Mouse (Mus musculus) forebrain, embryonic 12.5 days (tissue): ENCODE results near the gene Hba-a2. TPM values are rescaled to one million over a fixed set of nuclear protein-coding genes. Genes with fewer than 3 reads are reported as not detected.

Experiments
- ATAC-seq: fragments of 200-750 bp; cut with Nextera tagmentation; 2 replicates; pipeline ENCODE4 v1.8.0; 2017; ENCODE audit warnings: moderate TSS enrichment; ENCODE audit not compliant: low FRiP score
- H3K27ac ChIP-seq: fragments of 300-500 bp; sonication (generic); 2 replicates; pipeline ENCODE4 v1.5.1; 2016; ENCODE audit warnings: mild to moderate bottlenecking
- H3K27me3 ChIP-seq: fragments of 300-500 bp; sonication (generic); 2 replicates; pipeline ENCODE4 v1.6.1; 2016; ENCODE audit warnings: mild to moderate bottlenecking
- H3K36me3 ChIP-seq: fragments of 300-500 bp; sonication (generic); replicated peaks from 2 replicates; pipeline ENCODE4 v1.6.1; 2016; ENCODE audit warnings: mild to moderate bottlenecking
- H3K4me1 ChIP-seq: fragments of 300-500 bp; sonication (generic); 2 replicates; pipeline ENCODE4 v1.6.1; 2016
- H3K4me2 ChIP-seq: fragments of 300-500 bp; sonication (generic); 2 replicates; pipeline ENCODE4 v1.6.1; 2016; ENCODE audit warnings: mild to moderate bottlenecking, moderate library complexity
- H3K4me3 ChIP-seq: fragments of 300-500 bp; sonication (generic); replicated peaks from 2 replicates; pipeline ENCODE4 v1.5.1; 2016; ENCODE audit warnings: mild to moderate bottlenecking
- H3K9ac ChIP-seq: fragments of 300-500 bp; sonication (generic); 2 replicates; pipeline ENCODE4 v1.6.1; 2016; ENCODE audit warnings: mild to moderate bottlenecking
- H3K9me3 ChIP-seq: fragments of 300-500 bp; sonication (generic); 2 replicates; pipeline ENCODE4 v1.6.1; 2016
- WGBS: fragments of 180-500 bp; shearing (Covaris S2); methylation state at CpG from one replicate; pipeline ENCODE4 v1.1.7; 2016; 5-methylcytosine and 5-hydroxymethylcytosine counted together
- polyA plus RNA-seq: library from polyadenylated mRNA; unstranded; fragments of >200 nt; fragmentation: Nextera tagmentation; extraction: Ambion mirVana; gene quantifications from 2 replicates; pipeline ENCODE4 v1.2.1, GENCODE M21; 2016

The Hba-a2 gene
- polyA plus RNA-seq, 1 experiment from 2014 or later = 6,486 TPM

DNA sequence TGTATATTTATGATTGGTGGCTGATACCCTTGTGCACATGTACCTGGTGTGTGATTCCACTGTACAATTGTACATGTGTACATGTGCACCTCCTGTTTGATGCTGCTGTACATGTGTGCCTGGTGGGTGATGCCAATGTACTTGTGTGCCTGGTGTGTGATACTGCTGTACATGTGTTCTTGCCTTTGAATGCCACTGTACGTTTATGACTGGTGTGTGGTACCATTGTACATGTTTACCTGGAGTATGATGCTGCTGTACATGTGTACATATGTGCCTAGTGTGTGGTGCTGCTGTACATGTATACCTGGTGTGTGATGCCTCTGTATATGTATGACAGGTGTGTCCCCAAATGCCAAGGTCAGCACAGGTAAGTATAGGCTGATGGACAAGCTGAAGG, 5.2 kb downstream of the Hba-a2 start:
- H3K4me1 ChIP-seq = no peaks in the 10 kb centered on the region
- H3K27ac ChIP-seq = no peak overlapping the region
- H3K9me3 ChIP-seq = no peaks in the 10 kb centered on the region
- ATAC-seq = no peak
- H3K4me3 ChIP-seq = no peak overlapping the region
- peaks cover 18% of the 10 kb centered on the region for H3K27me3 ChIP-seq
- H3K9ac ChIP-seq = no peak overlapping the region
- WGBS = 77% methylated on average over 1 of the region's 1 CpGs
- H3K36me3 ChIP-seq = no peaks in the 10 kb centered on the region
- H3K4me2 ChIP-seq = no peak overlapping the region

GRCm38 (mm10) chr11:32302824-32303419, 6.6 kb downstream of the Hba-a2 start:
- no peaks in the 10 kb centered on the region for H3K9me3 ChIP-seq
- H3K9ac ChIP-seq = no peak overlapping the region
- WGBS = 43% methylated on average over 2 of the region's 2 CpGs
- H3K4me1 ChIP-seq = no peaks in the 10 kb centered on the region
- no peak for ATAC-seq
- H3K27me3 ChIP-seq = peaks cover 18% of the 10 kb centered on the region
- H3K4me3 ChIP-seq = no peak overlapping the region
- no peak overlapping the region for H3K27ac ChIP-seq
- H3K36me3 ChIP-seq = no peaks in the 10 kb centered on the region
- H3K4me2 ChIP-seq = no peak overlapping the region

DNA sequence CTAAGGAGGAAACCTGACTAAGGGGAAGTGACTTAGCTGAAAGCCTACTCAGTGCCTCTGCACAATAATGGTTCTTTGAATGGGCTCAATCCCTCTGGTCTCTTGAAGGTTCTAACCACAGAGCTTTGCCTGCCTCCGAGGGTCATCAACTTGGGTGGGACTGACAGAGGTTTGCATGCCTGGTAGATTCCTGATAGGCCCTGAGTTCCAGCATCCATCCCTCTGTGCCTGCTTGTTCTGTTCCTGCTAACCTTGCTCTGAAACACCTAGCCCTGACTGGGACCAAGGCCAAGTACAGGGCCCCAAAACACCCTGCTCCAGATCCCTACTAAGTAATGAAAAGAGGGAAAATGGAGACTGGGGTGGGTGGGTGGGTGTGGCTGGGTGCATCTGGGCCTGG, 7.2 kb downstream of the Hba-a2 start:
- Histone ChIP-seq H3K9me3 (no peaks in the 10 kb centered on the region), H3K9ac (no peak overlapping the region), H3K27me3 (peaks cover 18% of the 10 kb centered on the region), H3K4me2 (no peak overlapping the region), H3K4me3 (no peak overlapping the region), H3K36me3 (no peaks in the 10 kb centered on the region), H3K4me1 (no peaks in the 10 kb centered on the region), H3K27ac (no peak overlapping the region)
- 94% methylated on average over 1 of the region's 1 CpGs for WGBS
- ATAC-seq = no peak

DNA sequence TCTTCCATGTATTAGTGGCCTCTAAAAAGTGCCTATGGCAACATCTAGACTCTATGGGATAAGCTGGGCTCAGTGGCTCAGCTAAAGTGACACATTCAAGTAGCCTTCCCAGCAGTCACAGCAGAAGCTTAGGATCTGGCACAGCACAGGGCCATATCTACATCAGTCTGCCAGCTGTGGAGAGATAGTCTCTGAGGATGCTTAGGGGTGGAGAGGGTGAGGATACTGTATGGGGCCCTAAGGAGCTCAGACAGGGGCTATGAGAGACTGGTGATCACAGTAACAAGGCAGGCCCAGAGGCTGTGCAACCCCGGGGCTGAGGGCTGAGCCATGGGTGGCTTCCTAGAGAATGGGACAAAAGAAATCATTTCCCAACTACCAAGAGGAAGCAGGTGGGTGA, 10.7 kb downstream of the Hba-a2 start:
- ATAC-seq = no peak
- no peak overlapping the region for H3K4me2 ChIP-seq
- 61% methylated on average over 1 of the region's 1 CpGs for WGBS

GRCm38 (mm10) chr11:32309446-32309845, 13.2 kb downstream of the Hba-a2 start:
- no peak overlapping the region for H3K4me3 ChIP-seq
- no peak overlapping the region for H3K4me2 ChIP-seq
- 45% methylated on average over 4 of the region's 4 CpGs for whole genome bisulfite sequencing
- H3K27me3 ChIP-seq = no peaks in the 10 kb centered on the region
- H3K9ac ChIP-seq = no peak overlapping the region
- 0 out of 2 replicates have a peak, but pooled peaks cover 2% of the 10 kb centered on the region for H3K4me1 ChIP-seq
- H3K36me3 ChIP-seq = no peaks in the 10 kb centered on the region
- H3K9me3 ChIP-seq = no peaks in the 10 kb centered on the region
- ATAC-seq = no peak
- no peak overlapping the region for H3K27ac ChIP-seq

More for the DNA sequence above, 10.7 kb downstream of the Hba-a2 start:
- H3K36me3 ChIP-seq = no peaks in the 10 kb centered on the region
- H3K4me3 ChIP-seq = no peak overlapping the region
- H3K9ac ChIP-seq = no peak overlapping the region
- H3K9me3 ChIP-seq = no peaks in the 10 kb centered on the region
- H3K27me3 ChIP-seq = peaks cover 3% of the 10 kb centered on the region; the same call in 1 of the 2 replicates
- H3K4me1 ChIP-seq = 0 out of 2 replicates have a peak, but pooled peaks cover 2% of the 10 kb centered on the region
- no peak overlapping the region for H3K27ac ChIP-seq

DNA sequence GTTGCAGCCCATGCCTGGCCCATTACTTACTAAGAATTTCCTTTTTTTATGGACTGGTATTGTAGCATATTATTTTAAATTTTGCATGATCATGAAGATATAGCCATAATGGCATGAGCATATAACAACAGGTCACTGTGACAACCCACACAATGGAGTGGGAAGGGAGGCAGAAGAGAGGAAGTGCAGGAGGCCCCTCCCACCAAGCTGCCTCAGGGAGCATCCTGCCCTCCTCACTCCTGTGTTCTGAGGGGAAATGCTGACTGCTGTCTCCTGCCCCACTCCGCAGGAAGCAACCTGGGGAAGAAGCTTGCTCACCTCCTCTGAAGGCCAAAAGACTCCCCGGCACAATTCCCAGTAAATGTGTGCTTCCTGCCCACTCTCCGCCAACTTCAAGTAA, 13.6 kb downstream of the Hba-a2 start:
- no peaks in the 10 kb centered on the region for H3K27me3 ChIP-seq
- no peaks in the 10 kb centered on the region for H3K9me3 ChIP-seq
- H3K27ac ChIP-seq = no peak overlapping the region
- no peaks in the 10 kb centered on the region for H3K36me3 ChIP-seq
- WGBS = 77% methylated on average over 3 of the region's 3 CpGs
- H3K4me1 ChIP-seq = 0 out of 2 replicates have a peak, but pooled peaks cover 2% of the 10 kb centered on the region
- ATAC-seq = no peak
- H3K4me2 ChIP-seq = no peak overlapping the region
- H3K9ac ChIP-seq = no peak overlapping the region
- H3K4me3 ChIP-seq = no peak overlapping the region

DNA sequence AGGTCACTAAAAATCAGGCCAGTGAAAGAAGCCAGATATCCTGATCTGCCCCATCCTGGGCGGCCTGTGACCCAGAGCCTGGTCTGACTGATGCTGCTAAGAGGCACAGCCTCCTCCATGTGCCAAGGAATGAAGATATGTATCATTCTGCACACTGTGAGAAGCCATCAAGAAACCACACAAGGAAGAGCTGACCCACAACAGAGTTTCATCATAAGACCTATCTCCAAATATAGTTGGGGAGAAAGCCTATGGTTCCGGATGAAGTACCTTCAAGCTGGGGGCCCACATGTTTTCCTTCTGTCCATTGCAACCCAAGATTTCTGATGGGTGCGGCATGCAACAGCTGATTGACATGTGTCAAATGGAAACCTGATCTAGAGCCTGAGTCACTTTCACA, 19.7 kb downstream of the Hba-a2 start:
- Histone ChIP-seq H3K4me3 (no peak overlapping the region), H3K9me3 (no peaks in the 10 kb centered on the region), H3K27me3 (no peaks in the 10 kb centered on the region), H3K4me1 (no peaks in the 10 kb centered on the region; the same call in 1 of the 2 replicates), H3K27ac (no peak overlapping the region), H3K4me2 (no peak overlapping the region), H3K36me3 (no peaks in the 10 kb centered on the region), H3K9ac (no peak overlapping the region)
- 82% methylated on average over 3 of the region's 3 CpGs for WGBS
- ATAC-seq = no peak

GRCm38 (mm10) chr11:32320507-32321195, 24.4 kb downstream of the Hba-a2 start:
- no peaks in the 10 kb centered on the region for H3K36me3 ChIP-seq
- H3K27me3 ChIP-seq = 0 out of 2 replicates have a peak, but pooled peaks cover 8% of the 10 kb centered on the region
- no peaks in the 10 kb centered on the region; the same call in 1 of the 2 replicates for H3K4me1 ChIP-seq
- no peaks in the 10 kb centered on the region for H3K9me3 ChIP-seq
- H3K27ac ChIP-seq = no peak overlapping the region
- no peak overlapping the region for H3K9ac ChIP-seq
- no peak overlapping the region for H3K4me3 ChIP-seq
- no peak overlapping the region for H3K4me2 ChIP-seq
- ATAC-seq = no peak
- 68% methylated on average over 11 of the region's 11 CpGs for WGBS

GRCm38 (mm10) chr11:32321196-32321565, 24.9 kb downstream of the Hba-a2 start:
- H3K4me1 ChIP-seq = no peaks in the 10 kb centered on the region; the same call in 1 of the 2 replicates
- H3K9me3 ChIP-seq = no peaks in the 10 kb centered on the region
- no peak overlapping the region for H3K9ac ChIP-seq
- no peaks in the 10 kb centered on the region for H3K36me3 ChIP-seq
- no peak overlapping the region for H3K27ac ChIP-seq
- 0 out of 2 replicates have a peak, but pooled peaks cover 8% of the 10 kb centered on the region for H3K27me3 ChIP-seq
- 43% methylated on average over 8 of the region's 8 CpGs for WGBS
- H3K4me2 ChIP-seq = no peak overlapping the region
- no peak for ATAC-seq
- no peak overlapping the region for H3K4me3 ChIP-seq

DNA sequence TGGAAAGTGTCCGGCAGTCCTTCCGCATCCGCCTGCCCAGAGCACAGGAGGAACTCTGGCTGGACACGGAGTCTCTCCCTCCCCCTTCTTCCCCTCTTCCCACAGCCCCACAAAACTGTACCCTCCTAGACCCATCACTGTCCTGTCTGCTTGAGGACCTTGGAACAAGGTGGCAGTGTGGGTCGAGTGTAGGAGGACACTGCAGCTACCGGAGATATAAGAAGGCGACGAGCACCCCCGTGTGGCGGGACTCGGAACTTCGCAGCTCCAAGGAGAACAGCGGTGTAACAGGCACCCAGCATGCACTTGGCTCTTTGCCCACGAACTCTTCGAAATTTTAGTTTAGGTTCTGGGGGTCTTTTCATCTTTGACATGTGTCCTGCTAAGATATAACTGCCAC, 28.3 kb downstream of the Hba-a2 start:
- H3K4me1 ChIP-seq = no peaks in the 10 kb centered on the region; the same call in 1 of the 2 replicates
- ATAC-seq = peak; percentile 86
- no peak overlapping the region for H3K4me3 ChIP-seq
- no peaks in the 10 kb centered on the region for H3K9me3 ChIP-seq
- H3K4me2 ChIP-seq = peak overlapping the region; percentile 25; the same call in 1 of the 2 replicates
- H3K36me3 ChIP-seq = no peaks in the 10 kb centered on the region
- WGBS = 12% methylated on average over 15 of the region's 15 CpGs
- H3K27ac ChIP-seq = no peak overlapping the region
- 0 out of 2 replicates have a peak, but pooled peaks cover 8% of the 10 kb centered on the region for H3K27me3 ChIP-seq
- H3K9ac ChIP-seq = no peak overlapping the region

- Histone ChIP-seq H3K36me3 (no peaks in the 10 kb centered on the region), H3K27me3 (0 out of 2 replicates have a peak, but pooled peaks cover 3% of the 10 kb centered on the region), H3K27ac (no peak overlapping the region), H3K4me3 (no peak overlapping the region), H3K4me2 (no peak overlapping the region), H3K4me1 (peaks cover 6% of the 10 kb centered on the region; the same call in 1 of the 2 replicates), H3K9ac (no peak overlapping the region), H3K9me3 (no peaks in the 10 kb centered on the region)
- no peak for ATAC-seq
- 65% methylated on average over 6 of the region's 6 CpGs for WGBS
Observed at GRCm38 (mm10) chr11:32331075-32331474, 34.8 kb downstream of the Hba-a2 start.

- Histone ChIP-seq H3K4me2 (no peak overlapping the region), H3K27ac (no peak overlapping the region), H3K27me3 (0 out of 2 replicates have a peak, but pooled peaks cover 3% of the 10 kb centered on the region), H3K36me3 (no peaks in the 10 kb centered on the region), H3K9me3 (peaks cover under 1% of the 10 kb centered on the region; the same call in 1 of the 2 replicates), H3K4me3 (no peak overlapping the region), H3K9ac (no peak overlapping the region), H3K4me1 (peaks cover 6% of the 10 kb centered on the region; the same call in 1 of the 2 replicates)
- WGBS = 73% methylated on average over 5 of the region's 5 CpGs
- no peak for ATAC-seq
Observed at GRCm38 (mm10) chr11:32331861-32332260, 35.6 kb downstream of the Hba-a2 start.
